Mouse (Mus musculus) midbrain, embryonic 12.5 days (tissue): ENCODE data around the gene Coro2a. TPM values are rescaled to one million over a fixed set of nuclear protein-coding genes. Genes with fewer than 3 reads are reported as not detected.

Source experiments
- polyA plus RNA-seq: library from polyadenylated mRNA; unstranded; fragments of >200 nt; fragmentation: Nextera tagmentation; extraction: Ambion mirVana; gene quantifications from 2 replicates; pipeline ENCODE4 v1.2.1, GENCODE M21; 2016

Coro2a gene
- polyA plus RNA-seq, 1 experiment from 2014 or later, result 2.8 TPM

Other genes with a start within 250 kb of the Coro2a start
- 9.4 and 10.0 TPM in 2 replicates for gene Trmo, start 212.8 kb downstream of the Coro2a start, polyA plus RNA-seq
- gene Hemgn, start 188.7 kb downstream of the Coro2a start, polyA plus RNA-seq, result 2.6 and 3.6 TPM in 2 replicates
- gene Anp32b, start 151.3 kb downstream of the Coro2a start, polyA plus RNA-seq, result 237 and 256 TPM in 2 replicates
- 58.3 and 72.6 TPM in 2 replicates for gene Nans, start 113.0 kb downstream of the Coro2a start, polyA plus RNA-seq
- gene Trim14, start 66.1 kb downstream of the Coro2a start, polyA plus RNA-seq, result 0.52 and 1.4 TPM in 2 replicates
- gene Tbc1d2, start 48.0 kb upstream of the Coro2a start, polyA plus RNA-seq, result 0.75 and 0.84 TPM in 2 replicates